Mouse (Mus musculus) skeletal muscle tissue, adult 2 months (tissue): Measurements from ENCODE around the gene 1700024G13Rik.

Experiments
- DNase-seq: peaks from one replicate; pipeline ENCODE4 v3.0.0-alpha.2; 2012; ENCODE audit warnings: low read depth, low spot score

The 1700024G13Rik gene

GRCm38 (mm10) chr14:32332515-32333445 lies 55.4 kb downstream of the 1700024G13Rik start:
- DNase-seq: no peak

DNA sequence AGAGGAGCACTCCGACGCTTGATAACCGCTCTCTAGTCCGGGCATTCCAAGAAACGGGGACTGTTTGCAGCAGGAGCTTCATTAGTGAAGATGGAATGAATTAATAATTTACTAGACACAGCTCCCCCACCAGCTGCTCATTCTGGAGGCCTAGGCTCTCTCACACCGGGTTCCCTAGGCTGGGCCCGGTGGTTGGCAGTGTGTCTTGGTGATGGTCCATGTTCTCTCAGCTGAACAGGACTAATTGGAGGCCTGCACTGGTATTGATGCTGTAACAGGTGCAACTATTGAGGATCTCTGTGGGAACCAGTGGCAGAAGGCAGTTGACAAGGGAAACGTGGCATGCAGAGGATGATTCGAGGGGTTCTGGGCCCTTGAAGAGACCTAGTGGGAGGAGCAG lies 60.8 kb downstream of the 1700024G13Rik start:
- DNase-seq: no peak
